Mouse (Mus musculus): ENCODE results near the gene Olfr452.

- TF ChIP-seq CTCF (IDR thresholded peaks at IDR 0.05; ENCODE audit: low read depth, low read length) (no peak), TAL1 (conservative IDR thresholded peaks at IDR 0.05; ENCODE audit: low read depth, low read length) (no peak)
These were observed 5.5 kb downstream of the Olfr452 start for GRCm38 (mm10) chr6:42790247-42790948.

Data from G1E (cell line).